Mouse (Mus musculus) lung, embryonic 15.5 days (tissue): ENCODE measurements around the gene Lrp8. TPM values are rescaled to one million over a fixed set of nuclear protein-coding genes. Genes with fewer than 3 reads are reported as not detected.
A peak's percentile ranks its signal among the peaks of the same experiment; 100 is the strongest.

Experiments used
- ATAC-seq: fragments of 200-750 bp; cut with Nextera tagmentation; 2 replicates; pipeline ENCODE4 v1.8.0; 2017; ENCODE audit warnings: moderate number of reproducible peaks, borderline replicate concordance; ENCODE audit not compliant: low FRiP score, low TSS enrichment; ENCODE audit errors: extremely low read depth
- H3K27ac ChIP-seq: fragments of 300-500 bp; sonication (generic); 2 replicates; pipeline ENCODE4 v1.5.1; 2015; ENCODE audit warnings: moderate library complexity, mild to moderate bottlenecking, inconsistent platforms
- H3K27me3 ChIP-seq: fragments of 300-500 bp; sonication (generic); 2 replicates; pipeline ENCODE4 v1.6.1; 2015; ENCODE audit warnings: inconsistent platforms
- H3K36me3 ChIP-seq: fragments of 300-500 bp; sonication (generic); 2 replicates; pipeline ENCODE4 v1.6.1; 2015; ENCODE audit warnings: inconsistent platforms
- H3K4me1 ChIP-seq: fragments of 300-500 bp; sonication (generic); 2 replicates; pipeline ENCODE4 v1.6.1; 2015; ENCODE audit warnings: inconsistent platforms
- H3K4me2 ChIP-seq: fragments of 300-500 bp; sonication (generic); 2 replicates; pipeline ENCODE4 v1.6.1; 2015; ENCODE audit warnings: inconsistent platforms, mild to moderate bottlenecking, moderate library complexity
- H3K4me3 ChIP-seq: fragments of 300-500 bp; sonication (generic); 2 replicates; pipeline ENCODE4 v1.5.1; 2015; ENCODE audit warnings: mild to moderate bottlenecking, inconsistent platforms
- H3K9ac ChIP-seq: fragments of 300-500 bp; sonication (generic); 2 replicates; pipeline ENCODE4 v1.6.1; 2015; ENCODE audit warnings: inconsistent platforms
- H3K9me3 ChIP-seq: fragments of 300-500 bp; sonication (generic); 2 replicates; pipeline ENCODE4 v1.6.1; 2016; ENCODE audit warnings: inconsistent platforms
- WGBS: fragments of 180-500 bp; shearing (Covaris S2); methylation state at CpG from one replicate; pipeline ENCODE4 v1.1.7; 2015; 5-methylcytosine and 5-hydroxymethylcytosine counted together
- polyA plus RNA-seq: library from polyadenylated mRNA; unstranded; fragments of >200 nt; fragmentation: Nextera tagmentation; extraction: Ambion mirVana; gene quantifications from 2 replicates; pipeline ENCODE4 v1.2.1, GENCODE M21; 2015

Gene Lrp8
- polyA plus RNA-seq, 1 experiment from 2014 or later, result 1.2 TPM

DNA sequence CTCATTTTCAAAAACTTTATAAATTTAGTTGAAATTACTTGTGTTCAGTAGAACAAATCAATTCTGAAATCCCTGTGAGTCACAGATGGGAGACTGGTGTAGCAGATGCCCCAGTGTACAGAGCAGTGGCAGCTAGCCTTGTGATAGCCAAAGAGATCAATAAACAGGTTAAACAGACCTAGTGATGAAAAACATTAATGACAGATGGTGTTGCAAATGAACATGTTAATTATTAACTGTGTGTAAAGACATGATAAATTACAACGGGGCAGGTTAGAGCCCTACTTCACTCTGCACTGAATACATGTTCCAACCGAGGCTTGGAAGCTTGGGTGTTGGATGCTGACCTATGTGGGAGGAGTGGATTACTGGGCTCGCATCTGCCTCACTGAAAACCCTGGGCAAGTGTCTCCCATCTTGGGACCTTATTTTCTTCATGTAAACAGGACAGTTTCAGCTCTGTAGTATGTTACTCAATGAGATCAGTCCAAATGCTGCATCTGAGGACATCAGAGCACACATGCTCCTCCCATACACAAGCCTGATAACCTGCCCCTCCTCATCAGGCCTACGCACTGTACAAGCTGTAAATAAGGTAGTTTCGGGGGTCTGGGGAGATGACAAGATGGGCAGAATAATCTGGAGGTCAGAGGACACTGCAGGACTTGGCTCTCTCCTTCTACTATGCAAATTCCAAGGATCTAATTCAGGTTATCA, 97.3 kb downstream of the Lrp8 start:
- 75% methylated on average over 5 of the region's 5 CpGs for WGBS
- no peak for ATAC-seq
- Histone ChIP-seq H3K4me3 (no peak overlapping the region), H3K9ac (no peak overlapping the region), H3K27ac (no peak overlapping the region), H3K4me2 (no peak overlapping the region), H3K4me1 (no peaks in the 10 kb centered on the region), H3K9me3 (no peaks in the 10 kb centered on the region), H3K27me3 (no peaks in the 10 kb centered on the region), H3K36me3 (peaks cover 50% of the 10 kb centered on the region)

DNA sequence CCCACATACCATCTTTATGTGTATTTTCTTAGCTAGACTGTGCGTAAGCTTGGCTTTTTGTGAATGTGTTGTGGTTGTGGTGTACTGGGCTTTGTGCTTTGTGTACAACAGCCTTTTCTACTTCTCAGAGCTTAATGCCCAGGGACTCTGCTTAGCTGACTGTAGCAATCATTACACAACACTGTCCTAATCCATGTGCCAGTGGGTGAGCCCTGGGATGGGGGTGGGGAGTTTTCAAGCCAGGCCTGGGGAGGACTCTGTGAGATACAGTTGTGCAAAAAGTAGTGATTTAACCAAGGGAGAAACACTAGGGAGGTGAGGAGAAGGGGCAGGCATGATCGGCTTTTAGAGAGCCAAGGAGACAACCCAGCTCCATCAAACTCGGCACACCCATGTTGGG, 98.1 kb downstream of the Lrp8 start:
- H3K4me1 ChIP-seq, result no peaks in the 10 kb centered on the region
- 0 out of 2 replicates have a peak, but pooled peaks have one; percentile 27 for ATAC-seq
- 89% methylated on average over 3 of the region's 3 CpGs for WGBS
- no peak overlapping the region for H3K4me2 ChIP-seq
- H3K27ac ChIP-seq, result no peak overlapping the region
- H3K27me3 ChIP-seq, result no peaks in the 10 kb centered on the region
- H3K9me3 ChIP-seq, result no peaks in the 10 kb centered on the region
- peaks cover 51% of the 10 kb centered on the region for H3K36me3 ChIP-seq
- no peak overlapping the region for H3K9ac ChIP-seq
- H3K4me3 ChIP-seq, result no peak overlapping the region

DNA sequence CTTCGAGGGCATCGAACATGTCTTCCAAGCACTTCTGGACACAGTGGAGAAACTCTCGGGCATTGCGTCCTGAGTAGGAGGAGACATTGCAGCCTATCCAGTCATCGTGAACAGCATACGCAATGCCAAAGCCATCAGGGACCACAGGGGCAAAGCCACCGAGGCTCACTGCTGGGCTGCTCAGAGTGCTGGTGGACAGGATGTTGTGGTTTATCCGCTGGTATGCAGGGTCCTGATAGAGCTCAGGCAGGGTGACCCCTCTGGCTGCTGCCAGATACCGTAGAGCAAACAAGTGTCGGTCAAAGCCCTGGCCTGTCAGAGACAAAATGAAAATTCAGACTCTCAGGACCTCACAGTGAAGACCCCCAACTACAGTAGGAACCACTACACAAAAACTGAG, 102.2 kb downstream of the Lrp8 start:
- WGBS, result 87% methylated on average over 10 of the region's 10 CpGs
- peaks cover 48% of the 10 kb centered on the region for H3K36me3 ChIP-seq

DNA sequence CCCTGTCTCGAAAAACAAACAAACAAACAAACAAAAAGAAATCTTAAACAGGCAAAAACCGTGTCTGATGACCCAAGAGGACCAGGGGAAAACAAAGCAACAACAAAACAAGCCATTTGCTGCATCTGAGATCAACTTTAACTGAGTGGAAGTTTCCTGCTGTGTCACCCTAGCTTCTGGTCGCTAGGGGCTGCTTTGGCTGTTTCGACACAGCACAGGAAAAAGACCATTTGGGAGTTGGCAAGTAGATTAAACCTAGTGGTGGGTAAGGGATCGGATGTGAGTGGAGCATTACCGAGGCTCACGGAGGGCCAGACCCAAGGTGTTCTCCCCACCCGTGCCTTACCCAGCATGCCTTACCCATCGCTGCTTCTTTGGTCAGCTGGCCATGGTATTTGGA, 104.5 kb downstream of the Lrp8 start:
- Histone ChIP-seq H3K27me3 (no peaks in the 10 kb centered on the region), H3K9me3 (no peaks in the 10 kb centered on the region), H3K4me2 (no peak overlapping the region), H3K36me3 (peaks cover 55% of the 10 kb centered on the region), H3K9ac (no peak overlapping the region), H3K27ac (no peak overlapping the region), H3K4me3 (no peak overlapping the region), H3K4me1 (no peaks in the 10 kb centered on the region)
- 90% methylated on average over 9 of the region's 9 CpGs for WGBS
- ATAC-seq, result no peak

More for the DNA sequence above, 102.2 kb downstream of the Lrp8 start:
- H3K4me3 ChIP-seq, result no peak overlapping the region
- no peaks in the 10 kb centered on the region for H3K4me1 ChIP-seq
- H3K9ac ChIP-seq, result no peak overlapping the region
- no peak overlapping the region for H3K27ac ChIP-seq
- H3K4me2 ChIP-seq, result no peak overlapping the region
- H3K9me3 ChIP-seq, result no peaks in the 10 kb centered on the region
- H3K27me3 ChIP-seq, result no peaks in the 10 kb centered on the region
- no peak for ATAC-seq

DNA sequence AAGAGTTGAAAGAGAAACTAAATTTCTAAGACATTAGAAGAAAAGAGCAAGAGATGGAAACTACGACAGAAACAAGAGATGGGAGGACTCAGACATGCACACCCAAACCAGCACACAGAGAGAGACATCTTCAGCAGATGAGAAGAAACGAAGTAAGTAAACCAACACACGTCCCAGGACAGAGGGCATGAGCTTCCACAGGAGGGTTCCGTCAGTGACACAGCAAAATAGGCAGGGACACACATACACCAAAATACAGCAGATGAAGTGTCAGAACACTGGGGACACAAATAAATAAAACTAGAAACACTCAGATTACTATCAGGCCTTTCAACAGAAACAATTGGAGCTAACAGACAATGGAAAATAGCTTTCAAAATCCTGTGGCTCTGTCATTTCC, 108.0 kb downstream of the Lrp8 start:
- no peak overlapping the region for H3K9ac ChIP-seq
- no peaks in the 10 kb centered on the region for H3K9me3 ChIP-seq
- H3K4me1 ChIP-seq, result no peaks in the 10 kb centered on the region
- ATAC-seq, result no peak
- peaks cover 65% of the 10 kb centered on the region for H3K36me3 ChIP-seq
- no peaks in the 10 kb centered on the region for H3K27me3 ChIP-seq
- H3K27ac ChIP-seq, result no peak overlapping the region; the same call in 1 of the 2 replicates
- WGBS, result 68% methylated on average over 4 of the region's 4 CpGs
- no peak overlapping the region for H3K4me2 ChIP-seq
- H3K4me3 ChIP-seq, result no peak overlapping the region

DNA sequence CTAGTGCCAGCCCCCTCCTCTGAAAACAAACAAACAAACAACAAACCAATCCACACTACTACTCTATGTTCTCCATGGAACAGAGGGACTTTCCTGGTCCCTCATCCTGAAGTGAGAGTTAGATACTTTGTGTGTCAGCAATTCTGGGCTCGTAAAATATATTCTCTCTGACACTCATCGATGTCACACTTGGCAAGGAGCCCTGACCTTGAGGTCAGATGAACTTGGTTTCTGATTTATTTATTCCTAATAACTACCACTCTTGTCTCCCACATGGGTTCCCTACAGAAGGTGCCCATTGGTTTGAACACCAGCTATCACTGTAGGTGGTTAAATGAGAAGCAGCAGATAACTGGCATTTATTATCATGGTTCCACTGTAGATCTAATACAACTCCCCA, 118.3 kb downstream of the Lrp8 start:
- Histone ChIP-seq H3K9ac (no peak overlapping the region), H3K27ac (no peak overlapping the region), H3K4me2 (no peak overlapping the region), H3K27me3 (no peaks in the 10 kb centered on the region), H3K36me3 (no peaks in the 10 kb centered on the region), H3K4me1 (peaks cover 24% of the 10 kb centered on the region), H3K4me3 (no peak overlapping the region), H3K9me3 (no peaks in the 10 kb centered on the region)
- no peak for ATAC-seq
- 73% methylated on average over 2 of the region's 2 CpGs for WGBS

DNA sequence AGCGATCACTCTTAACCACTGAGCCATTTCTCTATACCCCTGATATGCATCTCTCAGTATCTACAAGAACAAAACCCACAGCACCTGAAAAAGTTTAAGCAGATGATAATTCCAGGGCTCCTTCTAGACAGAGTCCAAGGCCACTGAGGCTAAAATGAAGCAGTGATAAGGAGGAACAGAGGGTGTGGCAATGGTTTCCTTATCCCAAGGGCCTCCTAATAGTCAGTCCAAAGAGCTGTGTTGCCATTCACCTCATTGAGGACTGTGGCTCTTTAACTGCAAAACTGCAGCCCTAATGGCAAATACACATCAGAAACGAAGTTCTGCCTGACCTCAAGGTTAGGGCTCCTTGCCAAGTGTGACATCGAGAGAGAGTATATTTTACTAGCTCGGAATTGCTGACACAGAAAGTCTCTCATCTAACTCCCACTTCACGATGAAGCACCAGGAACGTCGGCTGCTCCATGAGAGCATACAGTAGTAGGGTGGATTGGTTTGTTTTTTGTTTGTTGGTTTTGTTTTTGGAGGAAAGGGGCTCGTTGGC, 119.2 kb downstream of the Lrp8 start:
- H3K27ac ChIP-seq, result no peak overlapping the region
- peaks cover 24% of the 10 kb centered on the region for H3K4me1 ChIP-seq
- no peaks in the 10 kb centered on the region for H3K27me3 ChIP-seq
- H3K9ac ChIP-seq, result no peak overlapping the region
- H3K36me3 ChIP-seq, result no peaks in the 10 kb centered on the region
- ATAC-seq, result no peak
- no peaks in the 10 kb centered on the region for H3K9me3 ChIP-seq
- WGBS, result 44% methylated on average over 8 of the region's 8 CpGs
- no peak overlapping the region for H3K4me3 ChIP-seq
- no peak overlapping the region for H3K4me2 ChIP-seq

DNA sequence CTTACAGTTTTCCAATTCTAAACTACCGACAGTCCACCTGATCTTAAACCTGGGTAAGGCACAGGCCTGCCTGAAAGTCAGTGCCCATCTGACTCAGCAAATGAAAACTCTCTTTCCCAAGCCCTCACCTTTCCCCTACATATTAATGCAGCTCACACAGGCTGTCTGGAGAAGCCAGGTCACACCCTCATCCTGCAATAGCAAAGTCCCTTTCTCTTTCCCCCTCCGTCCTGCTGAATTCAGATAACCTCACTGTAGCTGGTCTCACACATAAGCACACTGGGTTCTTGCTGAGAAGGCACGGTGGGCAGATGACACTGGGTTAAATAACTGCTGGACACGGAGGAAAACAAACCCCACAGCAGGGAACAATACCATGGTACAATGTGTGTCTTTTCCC, 119.9 kb downstream of the Lrp8 start:
- Histone ChIP-seq H3K4me2 (peak overlapping the region; percentile 77), H3K9me3 (no peaks in the 10 kb centered on the region), H3K4me3 (peak overlapping the region; percentile 92; the same call in 1 of the 2 replicates), H3K9ac (0 out of 2 replicates have a peak overlapping the region, but pooled peaks have one; percentile 92), H3K4me1 (peaks cover 24% of the 10 kb centered on the region), H3K27me3 (no peaks in the 10 kb centered on the region), H3K27ac (no peak overlapping the region), H3K36me3 (no peaks in the 10 kb centered on the region)
- ATAC-seq, result no peak
- WGBS, result 61% methylated on average over 4 of the region's 4 CpGs

DNA sequence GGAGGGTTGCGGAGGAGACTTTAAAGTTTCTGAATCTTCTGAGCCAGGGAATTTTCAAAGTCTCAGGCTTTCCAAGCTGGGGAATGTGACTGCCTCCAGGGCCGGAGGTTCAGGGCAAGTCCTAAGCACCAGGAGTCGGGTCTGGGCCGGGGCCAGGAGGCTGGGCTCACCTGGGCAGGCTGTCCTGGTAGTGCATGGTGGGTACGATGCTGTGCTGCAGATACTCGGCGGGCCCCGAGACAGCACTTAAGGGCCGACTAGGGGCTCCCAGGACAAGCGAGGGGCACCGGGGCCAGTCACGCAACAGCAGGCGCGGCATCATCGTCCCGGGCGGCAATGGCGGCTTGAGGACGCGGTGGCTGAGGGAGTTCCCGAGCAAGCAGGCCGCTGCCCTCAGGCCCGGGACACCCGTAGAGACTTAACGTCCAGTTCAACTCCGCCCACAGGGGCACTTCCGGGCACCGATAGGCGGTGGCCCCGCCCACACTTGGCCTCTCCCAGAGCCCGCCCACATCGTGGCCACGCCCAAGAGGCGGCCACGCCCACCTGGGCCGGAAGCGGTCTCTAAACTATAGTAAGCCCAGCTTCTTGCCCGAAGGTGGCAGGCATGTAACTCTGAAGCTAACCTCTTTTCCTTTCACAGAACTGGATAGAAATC, 121.2 kb downstream of the Lrp8 start, which contains the start of gene Cpt2:
Cpt2 (minus strand) TSS at position 466 of the 658 bp plus-strand sequence.
- H3K27me3 ChIP-seq, result no peaks in the 10 kb centered on the region
- peak within 1 kb of the TSS; percentile 86 for H3K27ac ChIP-seq
- peak within 1 kb of the TSS; percentile 92 for H3K4me3 ChIP-seq
- ATAC-seq, result peak; percentile 97
- H3K4me2 ChIP-seq, result peak within 1 kb of the TSS; percentile 77
- H3K36me3 ChIP-seq, result no peaks in the 10 kb centered on the region
- no peaks in the 10 kb centered on the region for H3K9me3 ChIP-seq
- peak within 1 kb of the TSS; percentile 92 for H3K9ac ChIP-seq
- under 1% methylated on average over 38 of the region's 38 CpGs for WGBS
- peaks cover 24% of the 10 kb centered on the region for H3K4me1 ChIP-seq

DNA sequence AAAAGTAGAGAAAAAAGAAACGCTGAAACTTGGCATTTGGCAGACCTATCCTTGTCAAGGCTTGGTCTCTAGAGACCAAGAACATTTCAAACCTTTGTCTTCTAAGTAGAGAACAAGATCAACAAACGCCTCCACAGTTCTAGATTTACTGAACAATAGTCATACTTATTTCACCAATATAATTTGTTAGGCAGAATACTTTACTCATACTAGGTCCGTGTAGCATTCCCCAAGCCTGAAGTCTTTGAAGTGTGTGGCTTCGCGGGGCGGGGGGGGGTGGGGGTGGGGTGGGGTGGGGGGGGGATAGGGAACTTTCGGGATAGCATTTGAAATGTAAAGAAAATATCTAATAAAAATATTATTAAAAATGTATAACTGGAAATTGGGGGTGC, 121.7 kb downstream of the Lrp8 start:
- peak overlapping the region; percentile 77 for H3K4me2 ChIP-seq
- no peaks in the 10 kb centered on the region for H3K9me3 ChIP-seq
- peak overlapping the region; percentile 86 for H3K27ac ChIP-seq
- no peaks in the 10 kb centered on the region for H3K36me3 ChIP-seq
- H3K4me3 ChIP-seq, result peak overlapping the region; percentile 92
- peak; percentile 24; the same call in 1 of the 2 replicates for ATAC-seq
- no peaks in the 10 kb centered on the region for H3K27me3 ChIP-seq
- peaks cover 24% of the 10 kb centered on the region for H3K4me1 ChIP-seq
- no peak overlapping the region for H3K9ac ChIP-seq
- WGBS, result 44% methylated on average over 7 of the region's 7 CpGs
